Mouse (Mus musculus) kidney, embryonic 16.5 days (tissue): ENCODE results near the gene Platr17. TPM values are rescaled to one million over a fixed set of nuclear protein-coding genes. Genes with fewer than 3 reads are reported as not detected.

ENCODE experiments used
- ATAC-seq: fragments of 200-750 bp; cut with Nextera tagmentation; 2 replicates; pipeline ENCODE4 v1.8.0; 2017; ENCODE audit warnings: moderate TSS enrichment; ENCODE audit not compliant: low FRiP score, low TSS enrichment
- H3K27ac ChIP-seq: fragments of 300-500 bp; sonication (generic); 2 replicates; pipeline ENCODE4 v1.5.1; 2014; ENCODE audit warnings: low read length
- H3K27me3 ChIP-seq: fragments of 300-500 bp; sonication (generic); 2 replicates; pipeline ENCODE4 v1.6.1; 2014; ENCODE audit warnings: low read length, control low read depth, mixed read lengths; ENCODE audit not compliant: insufficient read depth
- H3K36me3 ChIP-seq: fragments of 300-500 bp; sonication (generic); 2 replicates; pipeline ENCODE4 v1.6.1; 2014; ENCODE audit warnings: low read length, control low read depth, mixed read lengths; ENCODE audit not compliant: insufficient read depth
- H3K4me1 ChIP-seq: fragments of 300-500 bp; sonication (generic); 2 replicates; pipeline ENCODE4 v1.6.1; 2014; ENCODE audit warnings: low read length, control low read depth, mixed read lengths; ENCODE audit not compliant: insufficient read depth
- H3K4me2 ChIP-seq: fragments of 300-500 bp; sonication (generic); replicated peaks from 2 replicates; pipeline ENCODE4 v1.6.1; 2014; ENCODE audit warnings: low read depth, low read length
- H3K4me3 ChIP-seq: fragments of 300-500 bp; sonication (generic); 2 replicates; pipeline ENCODE4 v1.5.1; 2014; ENCODE audit warnings: mild to moderate bottlenecking, low read length
- H3K9ac ChIP-seq: fragments of 300-500 bp; sonication (generic); replicated peaks from 2 replicates; pipeline ENCODE4 v1.6.1; 2014; ENCODE audit warnings: low read length
- H3K9me3 ChIP-seq: fragments of 300-500 bp; sonication (generic); 2 replicates; pipeline ENCODE4 v1.6.1; 2016; ENCODE audit warnings: low read length, control low read depth
- WGBS: fragments of 180-500 bp; shearing (Covaris S2); extraction: QIAGEN DNeasy Blood & Tissue Kit; methylation state at CpG from one replicate; pipeline ENCODE4 v1.1.7; 2014; 5-methylcytosine and 5-hydroxymethylcytosine counted together
- polyA plus RNA-seq: library from polyadenylated mRNA; unstranded; fragments of >200 nt; fragmentation: Nextera tagmentation; extraction: Ambion mirVana; gene quantifications from 2 replicates; pipeline ENCODE4 v1.2.1, GENCODE M21; 2015

Platr17 gene
- polyA plus RNA-seq, 1 experiment from 2014 or later: 0.22 TPM

- Histone ChIP-seq H3K27me3 (no peaks in the 10 kb centered on the region), H3K27ac (no peak overlapping the region), H3K4me1 (peaks cover 18% of the 10 kb centered on the region), H3K9ac (peak overlapping the region; percentile 88), H3K9me3 (no peaks in the 10 kb centered on the region), H3K36me3 (peaks cover 10% of the 10 kb centered on the region; the same call in 1 of the 2 replicates), H3K4me2 (peak overlapping the region; percentile 98), H3K4me3 (peak overlapping the region; percentile 88)
- ATAC-seq: no peak
- 60% methylated on average over 21 of the region's 21 CpGs for WGBS
These were observed 23.5 kb downstream of the Platr17 start for GRCm38 (mm10) chr17:33928251-33928947.

DNA sequence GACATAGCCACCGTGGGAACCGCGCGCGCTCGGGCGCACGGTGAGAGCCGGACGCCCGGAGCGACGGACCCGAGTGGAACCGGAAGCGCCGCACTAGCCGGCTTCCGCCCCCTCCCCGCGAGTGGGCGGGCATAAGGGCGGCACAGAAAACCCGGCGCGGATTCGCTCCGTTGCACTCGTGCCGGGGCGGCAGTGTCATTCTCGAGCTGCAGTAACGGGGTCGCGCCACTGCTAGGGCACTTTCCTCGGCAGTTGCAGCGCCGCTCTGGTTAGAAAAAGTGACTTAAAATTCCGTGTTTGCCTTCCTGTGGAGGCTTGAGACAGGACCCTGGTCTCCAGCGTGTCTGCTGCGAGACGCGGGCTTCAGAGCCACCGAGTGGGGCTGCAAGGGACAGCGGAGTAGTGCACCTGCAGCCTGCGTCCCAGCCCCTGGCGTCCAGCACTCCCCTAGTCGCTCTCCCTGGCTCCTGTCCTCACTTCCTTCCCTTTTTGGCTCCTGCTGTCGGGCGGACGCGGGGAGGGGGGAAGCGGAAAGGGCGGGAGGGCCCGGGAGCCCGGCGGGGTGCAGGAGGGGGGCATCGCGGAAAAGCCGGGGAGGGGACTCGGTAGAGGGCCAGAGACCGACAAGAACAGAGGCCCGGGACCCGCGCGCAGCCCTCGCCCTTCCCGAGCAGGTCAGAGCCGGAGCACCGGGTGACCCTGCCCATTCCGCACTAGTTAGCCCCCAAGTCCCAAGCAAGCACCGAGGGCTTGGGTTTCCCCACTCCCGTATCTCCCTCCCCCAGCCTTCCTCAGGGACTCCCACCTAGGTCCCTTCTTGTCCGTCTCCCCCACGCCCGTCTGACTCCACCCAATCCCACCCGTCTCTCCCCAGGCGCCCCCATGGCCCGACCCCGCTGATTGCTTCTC is 24.7 kb downstream of the Platr17 start, which contains the start of gene Rgl2:
TSS of gene Rgl2 (plus strand) at position 173 of the 909 bp plus-strand sequence.
- Histone ChIP-seq H3K36me3 (peaks cover 10% of the 10 kb centered on the region; the same call in 1 of the 2 replicates), H3K4me1 (peaks cover 18% of the 10 kb centered on the region), H3K27ac (peak within 1 kb of the TSS; percentile 98), H3K9ac (peak within 1 kb of the TSS; percentile 88), H3K9me3 (no peaks in the 10 kb centered on the region), H3K27me3 (no peaks in the 10 kb centered on the region), H3K4me3 (peak within 1 kb of the TSS; percentile 88), H3K4me2 (peak within 1 kb of the TSS; percentile 98)
- peak; percentile 82 for ATAC-seq
- 0% methylated on average over 77 of the region's 80 CpGs for WGBS

- Histone ChIP-seq H3K9ac (peak overlapping the region; percentile 88), H3K27ac (peak overlapping the region; percentile 98), H3K4me2 (peak overlapping the region; percentile 98), H3K9me3 (no peaks in the 10 kb centered on the region), H3K4me1 (peaks cover 18% of the 10 kb centered on the region), H3K4me3 (peak overlapping the region; percentile 88), H3K36me3 (peaks cover 13% of the 10 kb centered on the region; the same call in 1 of the 2 replicates), H3K27me3 (no peaks in the 10 kb centered on the region)
- peak; percentile 14; the same call in 1 of the 2 replicates for ATAC-seq
- under 1% methylated on average over 42 of the region's 45 CpGs for WGBS
These were observed 25.6 kb downstream of the Platr17 start for GRCm38 (mm10) chr17:33930280-33931158.

DNA sequence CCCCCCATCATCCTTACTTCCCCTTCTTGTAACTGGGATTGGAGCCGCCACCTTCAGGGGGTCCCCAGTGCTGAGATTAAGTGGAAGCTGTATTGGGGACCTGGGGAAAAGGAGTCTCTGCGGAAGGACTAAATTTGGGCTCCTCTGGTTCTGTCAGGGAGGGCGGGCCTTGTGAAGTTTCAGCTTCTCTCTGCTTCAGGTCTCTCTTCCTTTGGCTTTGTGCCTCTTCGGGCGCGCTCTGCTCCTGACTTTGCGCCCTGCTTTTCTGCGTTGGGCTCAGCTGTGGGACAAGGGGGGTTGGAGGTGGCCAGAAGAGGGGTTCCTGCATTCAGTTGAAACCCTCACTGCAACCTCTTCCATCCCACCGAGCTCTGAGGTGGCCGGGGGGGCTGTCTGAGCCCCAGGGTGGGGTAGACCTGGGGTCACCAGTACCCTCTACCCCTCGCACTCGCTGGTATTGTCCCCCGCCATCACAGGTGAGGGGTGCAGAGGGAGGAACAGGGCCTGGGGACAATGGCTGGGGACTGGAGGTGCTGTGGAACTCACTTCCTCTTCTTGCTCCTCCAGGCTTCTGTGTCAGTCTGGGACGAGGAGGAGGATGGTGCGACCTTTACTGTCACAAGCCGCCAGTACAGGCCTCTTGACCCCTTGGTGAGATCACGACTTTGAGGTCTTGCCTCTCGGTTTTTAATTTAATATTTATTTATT is 26.4 kb downstream of the Platr17 start:
- peaks cover 18% of the 10 kb centered on the region for H3K4me1 ChIP-seq
- H3K36me3 ChIP-seq: peaks cover 13% of the 10 kb centered on the region
- H3K9ac ChIP-seq: peak overlapping the region; percentile 88
- peak overlapping the region; percentile 88 for H3K4me3 ChIP-seq
- no peak for ATAC-seq
- H3K4me2 ChIP-seq: peak overlapping the region; percentile 98
- no peaks in the 10 kb centered on the region for H3K27me3 ChIP-seq
- H3K9me3 ChIP-seq: no peaks in the 10 kb centered on the region
- H3K27ac ChIP-seq: no peak overlapping the region
- 40% methylated on average over 18 of the region's 18 CpGs for WGBS

GRCm38 (mm10) chr17:33931947-33932346 is 27.0 kb downstream of the Platr17 start:
- H3K9me3 ChIP-seq: no peaks in the 10 kb centered on the region
- no peak overlapping the region for H3K4me2 ChIP-seq
- no peak overlapping the region for H3K4me3 ChIP-seq
- no peak overlapping the region for H3K9ac ChIP-seq
- 93% methylated on average over 11 of the region's 11 CpGs for WGBS
- H3K27ac ChIP-seq: no peak overlapping the region
- no peaks in the 10 kb centered on the region for H3K27me3 ChIP-seq
- no peak for ATAC-seq
- H3K36me3 ChIP-seq: peaks cover 17% of the 10 kb centered on the region
- peaks cover 18% of the 10 kb centered on the region for H3K4me1 ChIP-seq

DNA sequence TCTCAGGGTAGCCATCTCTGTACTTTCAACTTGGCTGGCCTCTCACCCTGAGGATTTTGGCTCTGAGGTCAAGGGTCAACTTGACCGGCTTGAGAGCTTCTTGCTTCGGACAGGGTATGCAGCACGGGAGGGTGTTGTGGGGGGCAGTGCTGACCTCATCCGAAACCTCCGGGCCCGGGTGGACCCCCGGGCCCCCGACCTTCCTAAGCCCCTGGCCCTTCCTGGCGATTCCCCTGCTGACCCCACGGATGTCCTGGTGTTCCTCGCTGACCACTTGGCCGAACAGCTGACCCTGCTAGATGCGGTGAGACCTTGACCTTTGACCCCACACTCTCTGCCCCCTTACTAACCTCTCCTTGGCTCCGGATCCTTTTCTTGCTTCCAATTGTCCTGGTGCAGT is 27.5 kb downstream of the Platr17 start:
- H3K27me3 ChIP-seq: no peaks in the 10 kb centered on the region
- no peak overlapping the region for H3K9ac ChIP-seq
- no peak overlapping the region for H3K4me3 ChIP-seq
- H3K36me3 ChIP-seq: peaks cover 22% of the 10 kb centered on the region
- no peak overlapping the region for H3K4me2 ChIP-seq
- H3K27ac ChIP-seq: no peak overlapping the region
- no peaks in the 10 kb centered on the region for H3K9me3 ChIP-seq
- H3K4me1 ChIP-seq: peaks cover 18% of the 10 kb centered on the region
- no peak for ATAC-seq
- WGBS: 85% methylated on average over 14 of the region's 14 CpGs

DNA sequence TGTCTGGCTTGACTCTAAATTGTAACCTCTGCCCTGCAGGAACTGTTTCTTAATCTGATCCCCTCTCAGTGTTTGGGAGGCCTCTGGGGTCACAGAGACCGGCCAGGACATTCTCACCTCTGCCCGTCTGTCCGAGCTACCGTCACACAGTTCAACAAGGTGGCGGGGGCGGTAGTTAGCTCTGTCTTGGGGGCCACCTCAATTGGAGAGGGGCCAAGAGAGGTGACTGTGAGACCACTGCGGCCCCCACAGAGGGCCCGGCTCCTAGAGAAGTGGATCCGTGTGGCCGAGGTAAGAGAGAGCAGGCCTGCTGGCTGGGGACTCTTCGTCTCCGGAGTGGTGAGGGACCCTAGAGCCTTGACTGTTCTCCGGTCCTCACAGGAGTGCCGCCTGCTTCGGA is 28.0 kb downstream of the Platr17 start:
- Histone ChIP-seq H3K4me3 (no peak overlapping the region), H3K9ac (no peak overlapping the region), H3K4me2 (no peak overlapping the region), H3K27me3 (no peaks in the 10 kb centered on the region), H3K9me3 (no peaks in the 10 kb centered on the region), H3K36me3 (peaks cover 25% of the 10 kb centered on the region), H3K27ac (no peak overlapping the region), H3K4me1 (peaks cover 18% of the 10 kb centered on the region)
- ATAC-seq: no peak
- WGBS: 89% methylated on average over 15 of the region's 15 CpGs

DNA sequence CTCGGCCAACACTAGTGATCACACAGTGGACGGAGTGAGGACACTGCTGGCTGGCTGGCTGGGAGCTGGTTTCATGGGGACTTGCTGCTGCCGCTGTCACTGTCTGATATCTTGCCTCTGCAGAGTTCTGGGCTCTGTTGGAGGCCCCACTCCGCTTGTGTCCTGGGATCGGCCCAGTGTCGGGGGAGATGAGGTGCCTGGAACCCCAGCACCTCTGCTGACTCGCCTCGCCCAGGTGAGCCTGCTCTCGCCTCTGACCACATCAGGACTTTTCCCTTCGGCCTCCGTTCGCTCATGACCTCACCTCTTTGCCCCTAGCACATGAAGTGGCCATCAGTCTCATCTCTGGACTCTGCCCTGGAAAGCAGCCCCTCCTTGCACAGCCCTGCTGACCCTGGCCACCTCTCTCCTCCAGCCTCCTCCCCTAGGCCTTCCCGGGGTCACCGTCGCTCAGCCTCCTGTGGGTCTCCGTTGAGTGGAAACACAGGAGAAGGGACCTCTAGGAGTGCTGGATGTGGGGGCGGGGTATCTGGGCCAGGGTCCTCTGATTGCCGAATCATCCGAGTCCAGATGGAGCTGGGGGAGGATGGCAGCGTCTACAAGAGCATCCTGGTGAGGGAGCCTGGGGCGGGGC is 30.6 kb downstream of the Platr17 start:
- H3K9me3 ChIP-seq: no peaks in the 10 kb centered on the region
- no peak overlapping the region for H3K27ac ChIP-seq
- H3K4me2 ChIP-seq: no peak overlapping the region
- 83% methylated on average over 21 of the region's 21 CpGs for WGBS
- no peak overlapping the region for H3K9ac ChIP-seq
- no peak overlapping the region for H3K4me3 ChIP-seq
- no peak for ATAC-seq
- H3K4me1 ChIP-seq: peaks cover 18% of the 10 kb centered on the region
- H3K27me3 ChIP-seq: no peaks in the 10 kb centered on the region
- peaks cover 30% of the 10 kb centered on the region for H3K36me3 ChIP-seq
